Mouse (Mus musculus) kidney, adult 2 months (tissue): ENCODE results near the gene Donson. TPM values are rescaled to one million over a fixed set of nuclear protein-coding genes. Genes with fewer than 3 reads are reported as not detected.
A peak's percentile ranks its signal among the peaks of the same experiment; 100 is the strongest.

Experiments used
- DNase-seq: peaks from one replicate; pipeline ENCODE4 v3.0.0; 2021
- H3K27ac ChIP-seq: fragments of 200-500 bp; 2 replicates; pipeline ENCODE4 v1.5.1; 2012; ENCODE audit warnings: low read depth, low read length, control low read depth, inconsistent platforms; ENCODE audit not compliant: insufficient read depth
- H3K27me3 ChIP-seq: fragments of 200-500 bp; replicated peaks from 2 replicates; pipeline ENCODE4 v1.6.1; 2012; ENCODE audit warnings: mild to moderate bottlenecking, moderate library complexity, low read length, inconsistent platforms; ENCODE audit not compliant: control insufficient read depth, insufficient read depth
- H3K36me3 ChIP-seq: fragments of 200-500 bp; 2 replicates; pipeline ENCODE4 v1.6.1; 2012; ENCODE audit warnings: mild to moderate bottlenecking, moderate library complexity, low read length, inconsistent platforms; ENCODE audit not compliant: control insufficient read depth, insufficient read depth
- H3K4me1 ChIP-seq: fragments of 200-500 bp; 2 replicates; pipeline ENCODE4 v1.6.1; 2011; ENCODE audit warnings: low read length; ENCODE audit not compliant: control insufficient read depth, insufficient read depth
- H3K4me3 ChIP-seq: fragments of 200-500 bp; 2 replicates; pipeline ENCODE4 v1.5.1; 2011; ENCODE audit warnings: mild to moderate bottlenecking, low read depth, low read length, control low read depth; ENCODE audit not compliant: insufficient read depth
- CTCF ChIP-seq: fragments of 200-500 bp; conservative IDR thresholded peaks from 2 replicates; pipeline ENCODE4 v1.5.1; 2011; ENCODE audit warnings: low read depth, mild to moderate bottlenecking, control low read depth, low read length, moderate library complexity, mixed read lengths; ENCODE audit not compliant: insufficient read depth, insufficient read length
- POLR2A ChIP-seq: fragments of 200-500 bp; IDR thresholded peaks from one replicate; pipeline ENCODE4 v1.6.1; 2011; ENCODE audit warnings: low read depth, low read length, control low read depth
- WGBS: fragments of 180-500 bp; shearing (Covaris S2); methylation state at CpG from one replicate; pipeline ENCODE4 v1.1.7; 2018; 5-methylcytosine and 5-hydroxymethylcytosine counted together
- polyA plus RNA-seq: library from polyadenylated mRNA; depleted of rRNA; stranded (reverse); fragments of >200 nt; gene quantifications from 2 replicates; pipeline ENCODE4 v1.2.3, GENCODE M21; 2012

The Donson gene
- polyA plus RNA-seq, 1 experiment, result 2.3 TPM

GRCm38 (mm10) chr16:91704603-91705340 is 16.2 kb upstream of the Donson start:
- Histone ChIP-seq H3K27ac (no peak overlapping the region), H3K4me1 (no peaks in the 10 kb centered on the region), H3K36me3 (no peaks in the 10 kb centered on the region; the same call in 1 of the 2 replicates), H3K27me3 (no peaks in the 10 kb centered on the region), H3K4me3 (no peak overlapping the region)
- no peak for DNase-seq
- no peak for TF ChIP-seq CTCF
- no peak for TF ChIP-seq POLR2A
- WGBS, result 85% methylated on average over 14 of the region's 14 CpGs

- TF ChIP-seq CTCF (no peak), POLR2A (no peak)
- whole genome bisulfite sequencing, result 48% methylated on average over 3 of the region's 3 CpGs
- no peaks in the 10 kb centered on the region; the same call in none of the 2 replicates for H3K36me3 ChIP-seq
- no peak overlapping the region for H3K4me3 ChIP-seq
- H3K27me3 ChIP-seq, result no peaks in the 10 kb centered on the region
- no peak for DNase-seq
- H3K4me1 ChIP-seq, result no peaks in the 10 kb centered on the region
- no peak overlapping the region for H3K27ac ChIP-seq
Observed at GRCm38 (mm10) chr16:91702771-91703188, 14.2 kb upstream of the Donson start.

- 63% methylated on average over 13 of the region's 13 CpGs for WGBS
- no peaks in the 10 kb centered on the region; the same call in 1 of the 2 replicates for H3K36me3 ChIP-seq
- no peak for DNase-seq
- TF ChIP-seq POLR2A, result no peak
- TF ChIP-seq CTCF, result no peak
- no peaks in the 10 kb centered on the region for H3K27me3 ChIP-seq
- H3K27ac ChIP-seq, result no peak overlapping the region
- no peak overlapping the region for H3K4me3 ChIP-seq
- H3K4me1 ChIP-seq, result no peaks in the 10 kb centered on the region
Observed at GRCm38 (mm10) chr16:91701908-91702307, 13.3 kb upstream of the Donson start.

- 92% methylated on average over 1 of the region's 1 CpGs for WGBS
- H3K27ac ChIP-seq, result no peak overlapping the region
- DNase-seq, result no peak
- no peaks in the 10 kb centered on the region; the same call in 1 of the 2 replicates for H3K4me1 ChIP-seq
- TF ChIP-seq POLR2A, result no peak
- TF ChIP-seq CTCF, result no peak
- H3K36me3 ChIP-seq, result no peaks in the 10 kb centered on the region; the same call in 1 of the 2 replicates
- H3K4me3 ChIP-seq, result no peak overlapping the region
- H3K27me3 ChIP-seq, result no peaks in the 10 kb centered on the region
Observed at GRCm38 (mm10) chr16:91698995-91699394, 10.4 kb upstream of the Donson start.

- H3K4me3 ChIP-seq, result no peak overlapping the region
- WGBS, result 28% methylated on average over 8 of the region's 8 CpGs
- H3K4me1 ChIP-seq, result no peaks in the 10 kb centered on the region; the same call in 1 of the 2 replicates
- H3K27me3 ChIP-seq, result no peaks in the 10 kb centered on the region
- TF ChIP-seq CTCF, result no peak
- no peak for TF ChIP-seq POLR2A
- H3K36me3 ChIP-seq, result no peaks in the 10 kb centered on the region; the same call in 1 of the 2 replicates
- H3K27ac ChIP-seq, result peak overlapping the region; percentile 51; the same call in 1 of the 2 replicates
- DNase-seq, result peak; percentile 44
Observed at GRCm38 (mm10) chr16:91695108-91695755, 6.7 kb upstream of the Donson start.

- TF ChIP-seq CTCF (peak; percentile 92), POLR2A (no peak)
- no peak overlapping the region for H3K27ac ChIP-seq
- peak; percentile 73 for DNase-seq
- no peaks in the 10 kb centered on the region; the same call in 1 of the 2 replicates for H3K36me3 ChIP-seq
- 28% methylated on average over 14 of the region's 14 CpGs for WGBS
- no peaks in the 10 kb centered on the region; the same call in 1 of the 2 replicates for H3K4me1 ChIP-seq
- H3K27me3 ChIP-seq, result no peaks in the 10 kb centered on the region
- H3K4me3 ChIP-seq, result no peak overlapping the region
Observed at GRCm38 (mm10) chr16:91694455-91695084, 6.0 kb upstream of the Donson start.

GRCm38 (mm10) chr16:91689791-91690190 is 1.2 kb upstream of the Donson start:
- no peak for TF ChIP-seq CTCF
- Histone ChIP-seq H3K4me3 (no peak overlapping the region), H3K27ac (no peak overlapping the region), H3K27me3 (no peaks in the 10 kb centered on the region), H3K4me1 (peaks cover 4% of the 10 kb centered on the region; the same call in 1 of the 2 replicates), H3K36me3 (no peaks in the 10 kb centered on the region)
- no peak for DNase-seq
- WGBS, result 72% methylated on average over 7 of the region's 7 CpGs
